Mouse (Mus musculus) heart, adult 2 months (tissue): ENCODE data around the gene Shb.

Source experiments
- CTCF ChIP-seq: fragments of 200-600 bp; IDR thresholded peaks from 2 replicates; pipeline ENCODE4 v1.8.1; 2022; ENCODE audit warnings: antibody characterized with exemption, mild to moderate bottlenecking, moderate library complexity
- EP300 ChIP-seq: fragments of 200-500 bp; IDR thresholded peaks from 2 replicates; pipeline ENCODE4 v1.6.1; 2011; ENCODE audit warnings: low read depth, low read length, control low read depth; ENCODE audit not compliant: insufficient read depth
- POLR2A ChIP-seq: fragments of 200-500 bp; IDR thresholded peaks from 2 replicates; pipeline ENCODE4 v1.6.1; 2011; ENCODE audit warnings: mild to moderate bottlenecking, low read depth, low read length, control low read depth; ENCODE audit not compliant: insufficient read depth

DNA sequence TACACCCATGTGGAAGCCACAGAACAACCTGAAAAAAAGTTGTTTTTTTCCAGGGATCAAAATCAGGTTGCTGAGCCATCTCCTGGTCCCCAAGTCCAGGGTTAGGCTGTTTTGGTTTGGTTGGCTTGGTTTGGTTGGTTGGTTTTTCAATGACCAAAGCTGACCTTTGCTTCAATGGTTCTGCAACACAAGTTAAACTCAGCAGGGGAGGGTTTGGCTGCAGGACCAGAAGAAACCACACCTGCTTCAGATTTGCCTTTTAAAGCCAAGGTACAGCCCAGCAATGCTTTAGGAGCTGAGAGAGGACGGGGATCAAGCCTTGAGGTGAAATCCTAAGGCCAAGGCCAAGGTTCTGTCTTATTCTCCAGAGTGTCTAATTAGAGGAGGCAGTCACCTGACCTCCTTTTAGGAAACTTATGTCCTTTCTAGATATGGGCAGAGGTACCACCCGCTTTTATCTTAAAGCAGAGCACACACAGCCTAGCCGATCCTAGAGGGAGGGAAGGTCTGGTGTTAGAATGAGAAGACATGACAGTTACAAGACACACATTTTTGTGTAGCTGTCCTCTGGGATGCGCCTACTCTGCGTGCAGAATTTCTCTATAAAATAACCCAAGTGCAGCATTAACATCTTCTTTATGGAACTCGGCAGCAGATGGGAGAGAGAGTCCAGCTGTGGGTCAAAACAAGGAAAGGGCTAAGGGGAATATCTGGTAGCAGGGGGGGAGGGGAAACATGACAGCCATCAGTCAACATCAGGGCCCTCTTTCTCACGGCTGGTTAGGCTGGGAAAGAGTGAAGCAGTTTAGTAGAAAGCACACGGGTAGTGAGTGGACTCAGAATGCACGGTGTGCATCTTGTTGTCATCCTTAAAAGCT, 10.3 kb downstream of the Shb start:
- TF ChIP-seq CTCF, result no peak
- no peak for TF ChIP-seq POLR2A
- no peak for TF ChIP-seq EP300
